Mouse (Mus musculus): ENCODE data around the gene Ccr10. TPM values are rescaled to one million over a fixed set of nuclear protein-coding genes. Genes with fewer than 3 reads are reported as not detected.
"Not testable (repeated sequence)": the region's sequence is repeated elsewhere in the genome, so short reads cannot be mapped to it uniquely, and the experiment has no call there.

Gene Ccr10
- polyA plus RNA-seq, 1 experiment from 2014 or later, result 0.20 TPM

GRCm38 (mm10) chr11:101164677-101165580 lies 10.3 kb downstream of the Ccr10 start:
- H3K27ac ChIP-seq, result no peak overlapping the region
- peak overlapping the region; percentile 46 for H3K4me3 ChIP-seq
- no peaks in the 10 kb centered on the region for H3K9me3 ChIP-seq
- peaks cover 97% of the 10 kb centered on the region for H3K27me3 ChIP-seq (ENCODE audit: insufficient read depth, poor library complexity, severe bottlenecking)
- 6% methylated on average over 35 of the region's 35 CpGs for WGBS
- DNase-seq (ENCODE audit: low spot score), result peak; percentile 46
- H3K4me1 ChIP-seq (replicated peaks), result peaks cover 57% of the 10 kb centered on the region
- peaks cover 52% of the 10 kb centered on the region for H3K36me3 ChIP-seq

GRCm38 (mm10) chr11:101164351-101164665 lies 10.9 kb downstream of the Ccr10 start:
- Histone ChIP-seq H3K4me3 (peak overlapping the region; percentile 46), H3K27me3 (ENCODE audit: insufficient read depth, poor library complexity, severe bottlenecking) (peaks cover 91% of the 10 kb centered on the region), H3K9me3 (no peaks in the 10 kb centered on the region), H3K27ac (0 out of 2 replicates have a peak overlapping the region, but pooled peaks have one; percentile 40), H3K36me3 (peaks cover 52% of the 10 kb centered on the region), H3K4me1 (replicated peaks) (peaks cover 51% of the 10 kb centered on the region)
- 2% methylated on average over 21 of the region's 21 CpGs for WGBS
- DNase-seq (ENCODE audit: low spot score), result no peak

- no peak for DNase-seq (ENCODE audit: low spot score)
- H3K9me3 ChIP-seq, result no peaks in the 10 kb centered on the region
- WGBS, result 6% methylated on average over 49 of the region's 49 CpGs
- H3K27me3 ChIP-seq (ENCODE audit: insufficient read depth, poor library complexity, severe bottlenecking), result peaks cover 88% of the 10 kb centered on the region
- peaks cover 45% of the 10 kb centered on the region for H3K4me1 ChIP-seq (replicated peaks)
- H3K4me3 ChIP-seq, result peak overlapping the region; percentile 46
- H3K27ac ChIP-seq, result peak overlapping the region; percentile 40; the same call in 1 of the 2 replicates
- H3K36me3 ChIP-seq, result peaks cover 52% of the 10 kb centered on the region
Observed at GRCm38 (mm10) chr11:101163476-101164350, 11.5 kb downstream of the Ccr10 start.

GRCm38 (mm10) chr11:101162772-101163171 lies 12.5 kb downstream of the Ccr10 start:
- peaks cover 87% of the 10 kb centered on the region for H3K27me3 ChIP-seq (ENCODE audit: insufficient read depth, poor library complexity, severe bottlenecking)

GRCm38 (mm10) chr11:101162301-101162700 lies 12.9 kb downstream of the Ccr10 start:
- no peak for DNase-seq (ENCODE audit: low spot score)
- Histone ChIP-seq H3K27ac (no peak overlapping the region), H3K36me3 (peaks cover 42% of the 10 kb centered on the region), H3K9me3 (no peaks in the 10 kb centered on the region), H3K4me1 (replicated peaks) (peaks cover 32% of the 10 kb centered on the region), H3K27me3 (ENCODE audit: insufficient read depth, poor library complexity, severe bottlenecking) (peaks cover 87% of the 10 kb centered on the region), H3K4me3 (no peak overlapping the region)
- 55% methylated on average over 5 of the region's 5 CpGs for WGBS

More at GRCm38 (mm10) chr11:101162772-101163171, 12.5 kb downstream of the Ccr10 start:
- Histone ChIP-seq H3K9me3 (no peaks in the 10 kb centered on the region), H3K27ac (no peak overlapping the region), H3K4me3 (no peak overlapping the region), H3K4me1 (replicated peaks) (peaks cover 36% of the 10 kb centered on the region), H3K36me3 (peaks cover 46% of the 10 kb centered on the region)
- 48% methylated on average over 5 of the region's 5 CpGs for WGBS
- no peak for DNase-seq (ENCODE audit: low spot score)

GRCm38 (mm10) chr11:101161551-101161950 lies 13.7 kb downstream of the Ccr10 start:
- Histone ChIP-seq H3K36me3 (peaks cover 34% of the 10 kb centered on the region), H3K27me3 (ENCODE audit: insufficient read depth, poor library complexity, severe bottlenecking) (peaks cover 85% of the 10 kb centered on the region), H3K27ac (no peak overlapping the region), H3K4me3 (no peak overlapping the region), H3K9me3 (no peaks in the 10 kb centered on the region), H3K4me1 (replicated peaks) (peaks cover 31% of the 10 kb centered on the region)
- 86% methylated on average over 15 of the region's 15 CpGs for WGBS
- no peak for DNase-seq (ENCODE audit: low spot score)

GRCm38 (mm10) chr11:101160981-101161505 lies 14.2 kb downstream of the Ccr10 start:
- Histone ChIP-seq H3K4me1 (replicated peaks) (peaks cover 36% of the 10 kb centered on the region), H3K27me3 (ENCODE audit: insufficient read depth, poor library complexity, severe bottlenecking) (peaks cover 85% of the 10 kb centered on the region), H3K36me3 (peaks cover 29% of the 10 kb centered on the region)
- H3K4me3 ChIP-seq; DNase-seq (ENCODE audit: low spot score); H3K27ac ChIP-seq; H3K9me3 ChIP-seq: not testable (repeated sequence)
- 81% methylated on average over 8 of the region's 8 CpGs for WGBS

GRCm38 (mm10) chr11:101160151-101160550 lies 15.1 kb downstream of the Ccr10 start:
- not testable (repeated sequence) for H3K9me3 ChIP-seq; DNase-seq (ENCODE audit: low spot score); H3K4me3 ChIP-seq; H3K27ac ChIP-seq
- WGBS, result 79% methylated on average over 10 of the region's 10 CpGs
- peaks cover 29% of the 10 kb centered on the region for H3K36me3 ChIP-seq
- peaks cover 84% of the 10 kb centered on the region for H3K27me3 ChIP-seq (ENCODE audit: insufficient read depth, poor library complexity, severe bottlenecking)
- peaks cover 39% of the 10 kb centered on the region for H3K4me1 ChIP-seq (replicated peaks)

- peak; percentile 71 for DNase-seq (ENCODE audit: low spot score)
- WGBS, result 1% methylated on average over 36 of the region's 36 CpGs
- Histone ChIP-seq H3K9me3 (no peaks in the 10 kb centered on the region), H3K27ac (peak within 1 kb of the TSS; percentile 83), H3K4me1 (replicated peaks) (peaks cover 14% of the 10 kb centered on the region), H3K27me3 (ENCODE audit: insufficient read depth, poor library complexity, severe bottlenecking) (peaks cover 48% of the 10 kb centered on the region), H3K4me3 (peak within 1 kb of the TSS; percentile 54), H3K36me3 (no peaks in the 10 kb centered on the region)
Observed at GRCm38 (mm10) chr11:101155728-101156371, 19.4 kb downstream of the Ccr10 start, which contains the start of gene Tubg2. Gene Tubg2 (plus strand): TSS chr11:101155907.

- Histone ChIP-seq H3K4me3 (no peak overlapping the region; the same call in 1 of the 2 replicates), H3K27ac (no peak overlapping the region), H3K9me3 (no peaks in the 10 kb centered on the region), H3K27me3 (ENCODE audit: insufficient read depth, poor library complexity, severe bottlenecking) (peaks cover 42% of the 10 kb centered on the region), H3K36me3 (no peaks in the 10 kb centered on the region), H3K4me1 (replicated peaks) (peaks cover 14% of the 10 kb centered on the region)
- no peak for DNase-seq (ENCODE audit: low spot score)
- WGBS, result 67% methylated on average over 6 of the region's 6 CpGs
Observed at GRCm38 (mm10) chr11:101155151-101155550, 20.1 kb downstream of the Ccr10 start.

GRCm38 (mm10) chr11:101154648-101155047 lies 20.6 kb downstream of the Ccr10 start:
- H3K27me3 ChIP-seq (ENCODE audit: insufficient read depth, poor library complexity, severe bottlenecking), result peaks cover 42% of the 10 kb centered on the region
- H3K4me1 ChIP-seq (replicated peaks), result peaks cover 14% of the 10 kb centered on the region
- DNase-seq (ENCODE audit: low spot score), result no peak
- no peak overlapping the region for H3K27ac ChIP-seq
- H3K36me3 ChIP-seq, result no peaks in the 10 kb centered on the region
- no peaks in the 10 kb centered on the region for H3K9me3 ChIP-seq
- no peak overlapping the region for H3K4me3 ChIP-seq

- no peak for DNase-seq (ENCODE audit: low spot score)
- Histone ChIP-seq H3K36me3 (no peaks in the 10 kb centered on the region), H3K4me1 (replicated peaks) (peaks cover 21% of the 10 kb centered on the region), H3K4me3 (no peak overlapping the region), H3K27ac (no peak overlapping the region), H3K9me3 (no peaks in the 10 kb centered on the region), H3K27me3 (ENCODE audit: insufficient read depth, poor library complexity, severe bottlenecking) (peaks cover 31% of the 10 kb centered on the region)
- 88% methylated on average over 1 of the region's 1 CpGs for WGBS
Observed at GRCm38 (mm10) chr11:101152825-101153224, 22.4 kb downstream of the Ccr10 start.
